Mouse (Mus musculus) right cerebral cortex, postnatal 36 days (tissue): Measurements from ENCODE around the gene Selenos.
A peak's percentile ranks its signal among the peaks of the same experiment; 100 is the strongest.

ENCODE experiments used
- DNase-seq, 2 experiments: peaks; one replicate each; pipeline ENCODE4 v3.0.0; 2022; ENCODE audit warnings: low spot score in 2 of 2, mixed read lengths in 1 of 2

The Selenos gene

GRCm38 (mm10) chr7:66084546-66084945 is 5.1 kb downstream of the Selenos start:
- DNase-seq: no peak

DNA sequence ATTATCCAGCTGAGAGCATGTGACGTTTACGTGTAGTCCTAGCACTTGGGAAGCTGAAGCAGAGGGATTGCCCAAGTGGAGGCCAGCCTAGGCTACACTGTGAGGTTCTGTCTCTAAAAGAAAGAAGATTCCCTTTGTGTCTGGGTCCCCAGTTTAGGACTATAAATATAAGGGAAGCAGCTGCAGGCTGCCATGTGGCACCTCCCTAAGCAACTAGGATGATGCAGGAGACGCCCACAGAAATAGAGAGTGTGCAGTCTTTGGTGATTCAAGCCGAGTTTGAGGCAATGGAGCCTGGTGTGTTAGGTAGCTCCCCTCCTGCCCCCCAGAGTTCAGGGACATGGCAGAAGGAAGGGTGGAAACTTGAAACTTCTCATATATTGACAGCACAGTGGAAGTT is 8.2 kb downstream of the Selenos start:
- peak; percentile 46 to 76 for DNase-seq

DNA sequence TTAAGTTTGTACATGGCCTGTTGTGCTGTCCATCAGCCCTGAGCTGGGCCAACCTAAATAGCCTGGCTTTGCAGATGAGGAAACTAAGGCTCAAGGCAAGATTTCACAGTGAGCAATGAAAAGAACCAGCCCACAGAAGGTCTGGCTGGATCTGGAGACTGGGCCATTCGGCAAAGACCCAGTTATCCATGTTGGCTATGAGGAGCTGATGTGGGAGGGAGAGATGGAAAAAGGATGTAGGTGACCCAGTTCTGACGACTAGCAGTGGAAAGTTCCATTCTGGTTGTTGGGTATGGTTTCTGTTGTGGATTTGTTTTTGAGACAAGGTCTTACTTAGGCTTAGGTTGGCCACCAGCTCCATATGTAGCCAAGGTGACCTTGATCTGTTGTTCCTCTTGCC is 8.6 kb downstream of the Selenos start:
- DNase-seq: peak in 1 of 2 experiments; percentile 41

- no peak for DNase-seq
Observed at GRCm38 (mm10) chr7:66090676-66091190, 11.3 kb downstream of the Selenos start.

DNA sequence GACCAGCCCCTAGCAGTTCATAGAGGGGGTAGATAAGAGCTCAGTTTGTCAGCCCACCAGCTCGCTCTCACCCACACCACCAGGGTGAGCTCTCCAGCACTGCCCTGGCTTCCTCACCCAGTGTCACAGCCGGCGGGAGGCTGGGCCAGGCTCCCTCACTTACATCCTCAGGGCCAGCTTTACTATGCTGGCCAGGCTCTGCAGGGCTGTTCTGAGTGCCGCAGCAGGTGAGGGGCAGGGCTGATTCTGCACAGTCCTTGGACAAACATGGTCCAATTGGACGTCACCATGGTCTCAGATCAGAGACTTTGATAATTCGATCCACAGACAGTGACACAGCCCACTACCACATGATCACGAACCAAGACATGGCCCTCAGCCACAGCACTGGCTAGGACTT is 12.1 kb downstream of the Selenos start:
- DNase-seq: no peak

GRCm38 (mm10) chr7:66092656-66093055 is 13.2 kb downstream of the Selenos start:
- DNase-seq: no peak

- DNase-seq: no peak
Observed at GRCm38 (mm10) chr7:66094141-66094540, 14.7 kb downstream of the Selenos start.

DNA sequence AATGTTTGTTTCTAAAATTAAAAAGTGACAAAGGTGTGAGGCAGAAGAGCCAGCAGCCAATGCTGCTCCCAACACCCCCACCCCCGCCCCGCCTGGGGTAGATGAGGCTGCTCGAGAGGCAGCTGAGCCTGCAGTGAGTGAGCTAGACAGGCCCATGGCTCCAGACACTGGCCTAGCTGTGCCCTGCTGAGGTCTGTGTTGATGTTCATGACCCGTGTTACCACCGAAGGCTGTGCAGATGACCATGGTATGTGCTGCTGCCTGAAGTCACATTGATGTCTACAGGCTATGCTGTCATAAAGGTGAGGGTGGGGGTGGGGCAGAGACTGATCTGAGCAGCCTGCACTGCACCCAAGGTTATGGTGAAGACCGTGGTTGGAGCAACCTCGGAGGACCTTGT is 19.4 kb downstream of the Selenos start:
- DNase-seq: no peak

DNA sequence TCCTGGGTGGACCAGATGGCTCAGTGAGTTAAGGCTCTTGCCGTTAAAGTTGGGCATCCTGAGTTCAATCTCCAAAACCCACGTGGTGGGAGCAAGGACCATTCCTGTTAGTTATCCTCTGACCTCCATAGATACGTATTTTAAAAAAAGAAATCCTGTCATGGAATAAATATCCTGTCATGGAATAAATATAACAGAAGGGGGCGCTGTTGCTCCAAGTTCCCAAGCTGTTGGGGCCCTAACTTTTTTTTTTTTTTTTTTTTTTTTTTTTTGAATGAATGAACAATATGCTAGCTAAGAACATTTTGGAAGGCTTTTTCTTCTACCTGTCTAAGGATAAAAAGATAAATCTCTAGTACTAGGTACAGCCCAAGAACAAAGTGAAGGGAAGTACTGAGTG is 22.4 kb downstream of the Selenos start:
- DNase-seq: no peak

DNA sequence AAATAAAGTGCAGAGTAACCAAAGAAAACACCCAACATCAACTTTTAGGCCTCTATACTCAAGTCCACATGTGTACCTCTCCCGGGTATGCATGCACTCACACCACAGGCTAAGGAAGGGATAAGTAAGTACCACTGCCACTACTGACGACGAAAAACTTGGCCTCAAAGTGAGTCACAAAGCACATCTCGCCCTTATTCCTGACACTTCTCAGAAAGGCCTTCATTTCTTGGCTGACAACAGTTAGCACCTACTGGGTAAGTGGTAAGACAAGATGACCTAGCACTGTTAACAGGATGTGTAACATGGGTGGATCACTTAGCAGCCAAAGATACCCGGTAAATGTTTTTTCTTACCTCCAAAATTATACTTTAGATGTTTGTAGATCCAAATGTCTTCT is 25.1 kb downstream of the Selenos start:
- no peak for DNase-seq

GRCm38 (mm10) chr7:66105771-66106170 is 26.3 kb downstream of the Selenos start:
- no peak for DNase-seq

GRCm38 (mm10) chr7:66106581-66107056 is 27.2 kb downstream of the Selenos start:
- peak in 1 of 2 experiments; percentile 30 for DNase-seq

DNA sequence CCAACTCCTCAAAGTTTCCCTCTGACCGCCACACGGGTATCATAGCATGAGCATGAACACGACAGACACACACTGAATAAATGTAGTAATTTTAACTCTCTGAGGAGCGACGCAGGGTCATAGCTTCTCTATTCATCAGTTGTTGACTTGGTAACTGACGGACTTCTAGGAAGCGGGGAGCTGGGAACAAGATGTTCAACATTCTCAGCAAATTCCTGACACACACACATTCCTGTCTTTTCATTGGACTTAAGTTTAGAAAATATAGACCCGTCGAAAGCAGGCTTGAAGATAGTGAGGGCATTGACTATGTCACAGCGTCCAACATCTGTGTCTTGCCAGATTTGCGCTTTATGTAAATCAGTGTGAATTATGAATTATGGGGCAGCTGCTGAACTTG is 27.8 kb downstream of the Selenos start:
- no peak for DNase-seq

- no peak for DNase-seq
Observed at GRCm38 (mm10) chr7:66107930-66108329, 28.5 kb downstream of the Selenos start.

- DNase-seq: peak; percentile 81 to 82
Observed at GRCm38 (mm10) chr7:66108961-66109854, 29.8 kb downstream of the Selenos start, which contains the start of gene Chsy1. Gene Chsy1 (plus strand): TSS chr7:66109515.

DNA sequence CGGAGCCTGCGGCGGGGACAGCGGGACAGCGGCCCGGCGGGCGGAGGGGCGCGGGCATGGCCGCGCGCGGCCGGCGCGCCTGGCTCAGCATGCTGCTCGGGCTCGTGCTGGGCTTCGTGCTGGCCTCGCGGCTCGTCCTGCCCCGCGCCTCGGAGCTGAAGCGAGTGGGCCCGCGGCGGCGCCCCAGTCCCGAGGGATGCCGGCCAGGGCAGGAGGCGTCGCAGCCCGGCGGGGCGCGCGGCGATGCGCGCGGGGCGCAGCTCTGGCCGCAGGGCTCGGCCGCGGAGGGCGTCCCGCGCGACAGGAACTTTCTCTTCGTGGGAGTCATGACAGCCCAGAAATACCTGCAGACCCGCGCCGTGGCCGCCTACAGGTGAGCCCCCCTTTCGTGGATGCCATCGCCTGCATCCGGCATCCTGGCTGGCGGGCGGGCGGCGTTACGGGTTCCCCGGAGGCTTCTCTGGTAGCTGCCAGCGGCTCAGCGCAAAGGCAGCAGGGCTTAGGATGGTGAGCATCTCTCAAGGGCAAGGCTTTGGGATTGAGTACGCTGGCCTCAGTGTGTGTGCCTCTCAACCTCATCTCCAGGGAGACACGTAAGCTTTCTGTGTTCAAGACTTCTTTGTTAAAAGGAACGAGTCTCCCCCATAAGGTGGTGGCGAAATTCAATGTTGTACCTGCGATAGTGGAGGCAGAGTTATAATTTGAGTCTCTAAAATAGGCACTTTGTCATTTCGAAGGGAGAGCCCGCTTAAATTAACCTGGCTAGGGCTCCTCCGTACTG is 30.6 kb downstream of the Selenos start:
- no peak for DNase-seq

DNA sequence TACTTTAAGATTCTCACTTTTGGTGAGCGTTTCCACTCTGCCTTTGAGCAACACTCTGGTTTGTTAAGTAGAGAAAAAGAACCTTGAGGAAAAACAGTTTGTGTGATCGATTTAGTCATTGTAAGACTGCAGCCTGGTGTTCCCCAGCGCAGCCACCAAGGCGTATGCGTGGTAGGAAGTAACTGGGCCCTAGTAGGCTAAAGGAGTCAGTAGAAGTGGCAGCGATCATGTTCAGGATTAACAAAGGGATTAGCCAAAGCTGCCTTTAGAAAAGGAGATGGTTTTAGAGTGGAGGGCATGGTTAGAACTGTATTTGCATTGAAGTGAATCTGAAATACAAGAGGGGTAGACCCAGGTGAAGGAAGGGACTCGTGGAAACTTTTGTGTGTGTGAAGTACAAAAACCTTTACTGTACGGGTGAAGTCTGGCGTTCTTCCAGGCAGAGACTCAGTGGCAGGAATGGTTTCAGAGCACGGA is 31.2 kb downstream of the Selenos start:
- no peak for DNase-seq

DNA sequence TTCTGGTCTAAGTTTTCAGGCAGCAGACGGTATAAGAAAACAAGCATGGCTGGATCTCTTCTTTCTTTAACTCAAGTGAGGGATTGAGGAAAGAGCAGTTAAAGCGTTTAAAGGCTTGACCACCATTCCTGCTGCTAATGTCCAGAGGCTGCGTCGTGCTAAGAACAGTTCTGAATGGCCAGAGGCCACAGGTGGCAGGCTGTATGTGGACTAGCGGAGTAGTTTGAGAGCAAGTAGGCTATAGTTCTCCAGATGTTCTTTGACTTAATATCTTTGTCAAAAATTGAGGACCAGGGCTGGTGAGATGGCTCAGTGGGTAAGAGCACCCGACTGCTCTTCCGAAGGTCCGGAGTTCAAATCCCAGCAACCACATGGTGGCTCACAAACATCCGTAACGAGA is 31.8 kb downstream of the Selenos start:
- no peak for DNase-seq

- DNase-seq: no peak
Observed at GRCm38 (mm10) chr7:66113561-66113960, 34.1 kb downstream of the Selenos start.

DNA sequence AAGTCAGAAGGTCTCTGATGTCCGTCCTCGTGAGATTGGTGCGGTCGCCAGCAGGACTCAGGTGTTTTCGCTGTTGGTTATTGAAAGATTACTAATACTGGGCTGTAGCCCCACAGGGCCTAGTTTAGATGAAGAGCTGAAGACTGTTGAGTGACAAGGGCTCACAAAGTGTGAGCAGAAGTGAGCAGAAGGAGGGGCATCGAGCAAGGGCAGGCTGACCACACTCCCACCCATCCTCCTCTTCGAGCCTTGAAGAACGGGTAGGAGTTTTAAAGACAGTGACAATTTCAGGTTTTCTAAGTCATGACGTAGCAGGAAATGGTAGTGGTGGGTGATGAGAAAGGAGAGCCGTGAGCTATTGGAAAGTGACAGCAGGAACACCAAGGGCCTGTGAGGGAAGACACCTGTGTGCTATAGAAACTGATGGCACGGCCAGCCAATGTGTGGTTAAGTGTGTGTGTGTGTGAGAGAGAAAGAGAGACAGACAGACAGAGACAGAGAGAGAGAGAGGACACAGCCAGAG is 36.4 kb downstream of the Selenos start:
- no peak for DNase-seq

DNA sequence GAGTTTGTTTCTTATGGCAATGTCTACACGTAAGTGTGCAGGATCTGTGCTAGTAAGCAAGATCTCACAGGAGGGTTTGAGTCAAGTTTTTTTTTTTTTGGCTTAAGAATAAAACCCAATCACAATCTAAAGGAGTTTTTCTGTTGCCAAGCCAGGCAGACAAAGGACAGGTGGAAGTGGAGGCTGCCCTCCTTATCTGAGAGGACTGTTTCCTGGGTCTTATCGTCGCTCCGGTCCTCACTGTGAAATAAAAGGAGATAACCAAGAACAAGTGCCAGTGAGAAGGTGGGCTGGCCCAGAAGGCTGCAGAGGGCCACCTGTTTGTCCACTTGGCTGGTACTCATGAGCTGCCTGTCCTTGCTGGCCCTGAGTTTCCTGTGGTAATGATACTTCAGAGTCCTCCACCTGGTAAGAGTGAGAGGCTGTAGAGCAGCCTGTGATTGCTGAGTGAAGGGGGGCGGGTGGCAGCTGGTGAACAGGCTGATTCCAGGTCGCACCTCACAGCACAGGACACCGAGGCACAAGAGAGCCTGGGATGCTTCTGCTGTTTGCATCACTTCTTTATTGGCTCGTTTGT is 37.5 kb downstream of the Selenos start:
- DNase-seq: no peak

DNA sequence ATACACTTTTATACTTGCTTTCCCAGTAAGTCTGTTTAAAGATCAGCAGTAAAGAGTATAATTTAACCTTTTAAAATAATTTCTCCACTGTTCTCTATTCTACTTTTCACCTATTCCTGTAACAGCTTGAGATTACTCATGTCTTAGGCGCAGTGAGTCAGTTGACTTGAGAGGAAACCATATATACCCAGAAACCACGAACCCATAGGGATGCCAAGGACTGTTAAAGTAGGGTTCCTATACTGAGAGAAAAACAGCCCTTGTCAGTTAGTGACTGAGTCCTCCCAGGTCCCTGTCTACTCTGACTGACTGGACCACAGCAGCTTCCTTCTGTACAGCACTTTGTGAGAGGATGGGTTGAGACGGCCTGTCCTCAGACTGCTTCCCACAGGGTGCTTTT is 38.6 kb downstream of the Selenos start:
- no peak for DNase-seq
